Mouse (Mus musculus): ENCODE measurements around the gene Unc45b.

GRCm38 (mm10) chr11:82910250-82910649, at the start of gene Unc45b:
- TF ChIP-seq POLR2A (IDR thresholded peaks at IDR 0.05; ENCODE audit: insufficient read length, low read depth) (no peak), TCF3 (IDR thresholded peaks at IDR 0.05; ENCODE audit: insufficient read length, low read depth) (no peak), E2F4 (IDR thresholded peaks at IDR 0.05; ENCODE audit: insufficient read depth) (no peak), POLR2AphosphoS2 (IDR thresholded peaks at IDR 0.05; ENCODE audit: insufficient read length, low read depth) (no peak), MYOG (IDR thresholded peaks at IDR 0.05; ENCODE audit: control insufficient read depth in 1 of 3, insufficient read depth in 1 of 3, insufficient read length in 2 of 3, low read depth in 2 of 3) (no peak), MAX (IDR thresholded peaks at IDR 0.05; ENCODE audit: low read depth) (no peak), TCF12 (IDR thresholded peaks at IDR 0.05; ENCODE audit: insufficient read depth, poor library complexity, severe bottlenecking) (no peak)

All from myocyte (in vitro differentiated cells).